Mouse (Mus musculus) heart, postnatal 36 days (tissue): ENCODE measurements at regions not wholly inside any gene's neighbourhood (a gene's known extent, or its start where the extent isn't known, plus 50 kb on each side); places are given as distances from the start of the nearest gene placed in this dataset.

ENCODE experiments used
- DNase-seq, 2 experiments: peaks; one replicate each; pipeline ENCODE4 v3.0.0; 2021 to 2022
- intact Hi-C: fragments of 180-260 bp; cut with DNase I; formaldehyde crosslinking; loops from one replicate; pipeline ENCODE4 v1.15.1; 2025

DNA sequence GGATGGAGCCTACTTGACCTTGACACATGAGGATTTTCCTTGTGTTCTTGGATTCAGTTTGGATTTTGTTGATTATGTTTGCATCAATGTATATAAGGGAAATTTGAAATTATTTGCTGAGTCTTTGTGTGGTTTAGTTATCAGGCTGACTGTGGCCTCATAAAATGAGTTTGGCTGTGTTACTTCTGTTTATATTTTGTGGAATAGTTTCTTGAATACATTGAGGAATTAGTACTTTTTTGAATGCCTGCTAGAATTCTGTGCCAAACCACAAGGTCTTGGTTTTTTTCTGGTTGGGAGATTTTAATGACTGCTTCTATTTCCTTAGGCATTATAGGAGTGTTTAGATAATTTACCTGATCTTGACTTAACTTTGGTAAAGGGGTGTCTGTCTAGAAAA lies 1018.5 kb downstream of the Zpld1 start:
- intact Hi-C loops = no loop called here
- DNase-seq = no peak

DNA sequence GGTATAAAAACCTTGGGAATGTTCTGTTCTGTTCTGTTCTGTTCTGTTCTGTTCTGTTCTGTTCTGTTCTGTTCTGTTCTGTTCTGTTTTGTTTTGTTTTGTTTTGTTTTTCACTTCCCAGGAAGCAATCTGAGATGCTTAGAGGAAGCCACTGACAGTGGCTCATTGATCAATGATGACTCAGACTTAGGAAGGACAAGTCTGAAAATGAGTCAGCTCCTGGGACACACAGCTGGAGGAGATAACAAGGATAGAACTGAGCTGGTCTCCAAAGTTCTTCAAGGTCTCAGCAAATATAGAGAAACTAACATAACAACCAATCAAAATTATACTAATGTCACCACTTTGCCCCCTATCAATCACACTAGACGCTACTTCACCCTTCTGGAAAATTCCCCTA lies 1033.9 kb downstream of the Zpld1 start:
- intact Hi-C loops = no loop called here
- DNase-seq = no peak

DNA sequence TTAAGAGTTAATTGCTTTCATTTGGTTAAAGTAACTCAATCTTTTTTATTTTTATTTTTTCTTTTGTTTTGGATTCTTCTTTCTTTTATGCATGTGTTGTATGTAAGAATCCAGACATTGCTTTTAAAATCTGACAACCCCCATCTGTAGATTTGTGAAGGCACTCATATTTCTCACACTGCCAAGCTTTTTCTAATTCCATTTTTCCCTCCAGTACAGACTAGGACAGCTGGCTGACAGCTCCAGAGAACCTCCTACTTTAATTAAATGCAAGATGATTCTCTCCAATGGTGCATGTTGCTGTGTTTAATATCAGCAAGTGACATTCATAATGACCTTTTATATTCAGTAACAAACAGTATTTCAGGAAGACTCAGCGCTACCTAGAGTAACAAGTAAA lies 1038.5 kb downstream of the Zpld1 start:
- DNase-seq = no peak
- intact Hi-C loops = no loop called here

DNA sequence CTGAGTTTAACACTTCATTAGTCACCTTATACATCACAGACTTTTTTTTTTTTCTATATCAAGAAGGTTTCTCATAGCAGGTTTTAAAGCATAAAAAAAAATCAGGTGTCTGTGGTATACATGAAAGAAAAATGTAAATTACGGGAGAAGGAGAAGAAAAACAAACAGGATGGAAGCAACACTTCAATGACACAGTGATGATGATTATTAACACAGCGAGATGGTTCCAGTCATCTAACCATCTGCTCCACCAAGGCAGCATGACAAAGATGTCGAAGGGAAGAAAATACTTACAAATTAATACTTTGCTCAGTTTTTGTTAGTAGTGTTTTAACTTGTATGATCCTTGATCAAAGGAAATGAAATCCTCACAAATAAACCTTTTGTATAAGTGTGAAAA lies 1050.9 kb downstream of the Zpld1 start:
- DNase-seq = no peak
- intact Hi-C loops = no loop called here

DNA sequence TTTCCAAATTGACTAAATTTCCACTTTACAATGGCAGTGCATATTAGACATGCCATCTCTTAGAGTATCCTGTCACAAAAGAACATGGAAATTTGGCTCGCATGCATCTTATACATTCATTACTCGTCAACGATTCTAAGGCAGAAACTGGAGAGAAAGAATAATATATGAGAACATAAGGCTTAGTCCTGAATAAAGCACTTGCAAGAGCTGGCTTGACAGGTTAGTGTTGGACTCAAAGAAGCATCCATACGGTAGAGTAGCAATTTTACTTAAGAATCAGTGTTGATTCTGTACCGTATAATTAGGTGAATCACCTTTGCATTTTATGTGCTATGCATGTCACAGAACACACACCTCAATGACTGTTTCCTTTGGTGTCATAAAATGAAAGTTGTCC lies 1051.4 kb downstream of the Zpld1 start:
- no peak for DNase-seq
- intact Hi-C loops = no loop called here

DNA sequence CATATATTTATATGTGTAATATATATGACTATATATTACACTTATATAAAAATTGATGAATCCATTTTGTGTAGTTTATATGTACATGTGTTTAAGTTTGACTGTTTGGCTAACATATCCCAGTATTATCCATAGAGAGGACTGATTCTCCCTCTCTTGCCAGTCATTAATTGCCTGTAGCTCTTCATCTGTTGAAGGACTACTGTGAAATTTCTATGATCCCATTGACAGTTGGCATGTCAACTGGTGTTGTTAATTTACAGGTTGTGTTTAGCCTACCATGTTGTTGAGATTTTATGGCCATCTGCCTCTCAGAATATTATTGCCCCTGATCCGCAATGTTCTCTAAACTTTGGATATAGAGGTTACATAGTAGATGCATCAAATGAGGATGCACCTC lies 1058.3 kb downstream of the Zpld1 start:
- intact Hi-C loops = no loop called here
- DNase-seq = no peak

DNA sequence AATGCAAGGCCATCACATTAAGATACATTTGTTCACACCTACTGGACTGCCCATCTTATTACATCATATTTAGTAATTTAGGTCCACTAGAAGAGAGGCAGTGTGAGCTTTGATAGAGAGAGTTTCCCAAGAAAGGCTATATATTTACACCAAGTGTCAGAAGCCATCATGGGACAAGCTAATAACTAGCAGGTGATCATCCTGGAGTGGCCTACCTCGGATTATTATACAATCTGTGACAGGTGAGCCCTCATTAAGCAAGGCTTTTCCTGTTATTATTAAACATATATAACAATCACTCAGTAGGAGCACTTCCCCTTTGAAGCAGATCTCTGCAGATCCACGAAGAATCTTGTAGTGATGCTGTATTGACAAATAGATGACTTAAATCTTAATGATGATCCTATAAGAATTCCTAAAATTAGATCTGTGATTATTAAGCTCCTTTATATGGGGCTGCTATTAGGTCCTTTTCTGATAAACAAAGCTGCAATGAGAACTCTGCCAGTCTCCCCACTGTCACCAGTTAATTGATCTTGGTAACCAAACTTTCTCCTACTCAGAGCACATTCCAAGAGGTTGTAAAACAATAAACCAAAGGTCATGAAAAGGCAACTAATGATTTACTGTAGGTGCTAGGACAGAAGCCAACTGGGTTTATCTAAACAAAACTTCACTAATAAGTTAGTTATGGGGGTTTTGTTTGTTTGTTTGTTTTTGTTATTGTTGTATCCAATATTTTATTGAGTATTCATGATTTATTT lies 1068.2 kb downstream of the Zpld1 start:
- intact Hi-C loops = no loop called here

DNA sequence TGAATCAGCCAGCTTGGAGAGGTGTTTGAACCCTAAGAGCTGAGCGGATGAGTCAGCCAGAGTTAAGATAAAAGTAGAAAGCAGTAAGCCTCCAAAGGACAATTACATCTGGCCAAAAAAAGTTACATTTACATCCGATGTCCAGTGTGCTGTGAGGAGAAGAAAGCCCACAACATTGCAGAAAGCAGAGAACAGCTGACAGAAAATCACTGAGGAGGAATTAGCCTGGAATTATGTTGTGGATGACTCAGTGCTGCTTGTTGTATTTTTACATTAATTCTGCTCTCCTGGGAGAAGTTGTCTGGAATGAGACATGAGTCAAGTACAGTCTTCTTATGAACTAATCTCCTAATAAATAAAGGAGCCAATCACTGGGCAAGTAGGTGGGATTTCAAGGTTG lies 1071.6 kb downstream of the Zpld1 start:
- intact Hi-C loops = no loop called here
- no peak for DNase-seq

More for the DNA sequence above, 1068.2 kb downstream of the Zpld1 start:
- no peak for DNase-seq

DNA sequence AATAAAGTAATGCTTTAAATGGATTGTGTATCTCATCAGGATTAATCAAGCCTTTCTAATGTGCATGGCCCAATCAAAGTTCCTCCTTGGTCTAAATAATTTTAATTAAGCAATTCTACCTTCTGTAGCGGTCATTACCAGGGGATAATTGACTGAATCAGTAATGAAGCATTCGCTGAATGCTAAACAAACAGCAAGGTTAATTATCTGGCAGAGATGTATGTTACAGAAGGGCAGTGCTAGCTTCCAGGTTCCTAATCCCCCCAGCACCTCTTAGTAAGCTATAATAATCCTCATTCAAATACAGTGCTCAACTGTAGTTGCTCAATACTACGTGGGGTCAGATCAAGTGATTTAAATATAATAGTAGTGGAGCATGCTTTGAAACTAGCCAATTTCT lies 1102.6 kb downstream of the Zpld1 start:
- DNase-seq = no peak
- intact Hi-C loops = loop anchor here (5.0 kb wide), 1 partner anchor 787 kb away; no protein-coding TSS in a partner anchor

DNA sequence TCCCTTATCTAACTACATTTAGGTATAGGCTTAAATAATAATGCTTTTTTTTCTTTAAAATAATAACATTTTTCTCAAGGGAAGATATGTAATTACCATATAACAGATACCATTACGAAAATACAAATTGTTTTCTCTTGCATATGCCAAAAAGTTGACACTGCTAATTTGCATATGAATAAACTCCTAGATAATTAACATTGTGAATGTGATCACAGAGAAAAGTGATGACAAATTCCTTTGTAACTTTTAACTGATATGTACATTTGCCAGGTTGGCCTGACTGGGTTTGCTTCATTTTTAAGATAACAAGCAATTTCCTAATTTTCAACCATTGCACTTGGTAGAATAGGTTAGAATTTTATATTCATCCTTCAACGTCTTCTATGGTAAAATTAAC lies 1103.1 kb downstream of the Zpld1 start:
- intact Hi-C loops = loop anchor here (5.0 kb wide), 1 partner anchor 788 kb away; no protein-coding TSS in a partner anchor
- no peak for DNase-seq
